Mouse (Mus musculus) layer of hippocampus, adult 2 months (tissue): ENCODE results near the gene Vps53. TPM values are rescaled to one million over a fixed set of nuclear protein-coding genes. Genes with fewer than 3 reads are reported as not detected.

ENCODE experiments used
- DNase-seq, 2 experiments: peaks; one replicate each; pipeline ENCODE4 v3.0.0; 2022; ENCODE audit warnings: low spot score in 2 of 2
- H3K27ac ChIP-seq: fragments of 200-600 bp; 2 replicates; pipeline ENCODE4 v1.8.1; 2022
- H3K4me3 ChIP-seq: fragments of 200-600 bp; 2 replicates; pipeline ENCODE4 v1.8.1; 2022; ENCODE audit warnings: mild to moderate bottlenecking
- CTCF ChIP-seq: fragments of 200-600 bp; conservative IDR thresholded peaks from 2 replicates; pipeline ENCODE4 v1.8.1; 2022; ENCODE audit warnings: antibody characterized with exemption, mild to moderate bottlenecking, moderate library complexity
- total RNA-seq, 2 experiments: library from RNA; stranded (reverse); gene quantifications; 2 replicates each; pipeline ENCODE4 v1.2.3; 2021

Vps53 gene
- total RNA-seq, 2 experiments from 2014 or later: 97.1 to 103 TPM

DNA sequence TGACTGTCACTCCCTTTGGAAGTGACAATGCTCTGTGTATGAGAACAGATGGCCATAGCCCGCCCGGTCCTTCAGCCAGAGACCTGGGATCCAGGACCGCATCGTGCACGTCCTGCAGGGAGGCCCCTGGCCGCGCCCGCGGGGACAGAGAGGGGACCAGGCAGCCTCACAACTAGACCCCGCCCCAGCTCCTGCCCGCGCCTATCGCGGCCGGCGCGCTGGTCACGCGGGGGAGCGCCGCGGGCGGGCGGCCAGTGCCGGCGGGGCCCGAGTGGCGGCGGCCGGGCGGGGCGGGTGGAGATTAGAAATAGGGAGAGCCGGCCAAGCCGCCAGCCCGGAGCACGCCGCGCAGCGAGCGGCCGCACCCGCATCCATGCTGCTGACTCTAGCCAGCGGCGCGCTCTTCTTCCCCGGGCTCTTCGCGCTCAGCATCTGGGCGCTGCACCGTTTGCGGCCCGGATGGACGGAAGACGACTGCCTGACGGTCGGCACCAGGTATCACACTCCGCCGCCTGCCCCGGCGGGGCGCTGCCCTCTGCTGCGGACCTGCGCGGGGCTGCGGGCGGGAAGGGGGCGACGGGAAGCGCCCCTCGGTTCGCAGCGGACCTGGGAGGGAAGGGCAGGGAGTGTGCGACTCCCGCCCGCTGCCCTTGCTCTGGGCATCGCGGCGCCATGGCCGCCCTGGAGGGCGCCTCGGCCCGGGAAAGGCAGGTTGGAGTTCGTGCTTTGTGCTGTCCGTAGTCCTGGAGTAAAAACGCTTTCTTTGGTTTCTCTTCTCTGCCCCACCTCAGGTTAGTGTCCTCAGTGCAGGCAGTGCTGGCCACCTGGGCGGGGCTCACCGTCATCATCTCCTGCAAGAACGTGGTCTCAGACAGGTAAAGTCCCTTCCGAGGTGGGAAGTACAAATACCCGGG lies 22.6 kb upstream of the Vps53 start:
- Histone ChIP-seq H3K4me3 (peak overlapping the region; percentile 96), H3K27ac (peak overlapping the region; percentile 90)
- TF ChIP-seq CTCF: peak; percentile 35
- peak; percentile 85 to 88 for DNase-seq

DNA sequence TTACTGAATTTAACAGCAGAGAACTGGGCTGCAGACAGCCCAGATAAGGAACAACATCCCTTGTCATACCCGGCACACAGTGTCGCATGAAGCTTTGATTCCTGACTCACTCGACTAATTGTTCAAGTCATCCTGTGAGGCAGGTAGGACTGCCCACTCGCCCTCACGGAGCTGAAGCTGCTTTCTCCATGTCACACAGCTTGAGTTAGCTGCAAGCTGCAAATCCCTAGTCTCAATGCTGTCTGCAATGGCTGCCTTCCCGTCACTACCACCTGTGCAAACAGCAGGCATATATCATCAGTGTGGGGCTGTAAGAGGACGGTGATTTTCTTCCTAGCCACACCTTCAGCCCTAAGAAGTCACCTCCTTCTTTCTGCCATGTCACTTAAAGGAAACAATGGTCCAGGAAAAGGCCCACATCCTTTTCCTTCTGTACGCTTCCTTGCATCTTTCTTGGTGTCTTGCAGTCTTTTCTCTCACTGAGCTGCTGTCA lies 17.6 kb upstream of the Vps53 start:
- H3K27ac ChIP-seq: 0 out of 2 replicates have a peak overlapping the region, but pooled peaks have one; percentile 43
- DNase-seq: no peak
- H3K4me3 ChIP-seq: no peak overlapping the region
- TF ChIP-seq CTCF: no peak

DNA sequence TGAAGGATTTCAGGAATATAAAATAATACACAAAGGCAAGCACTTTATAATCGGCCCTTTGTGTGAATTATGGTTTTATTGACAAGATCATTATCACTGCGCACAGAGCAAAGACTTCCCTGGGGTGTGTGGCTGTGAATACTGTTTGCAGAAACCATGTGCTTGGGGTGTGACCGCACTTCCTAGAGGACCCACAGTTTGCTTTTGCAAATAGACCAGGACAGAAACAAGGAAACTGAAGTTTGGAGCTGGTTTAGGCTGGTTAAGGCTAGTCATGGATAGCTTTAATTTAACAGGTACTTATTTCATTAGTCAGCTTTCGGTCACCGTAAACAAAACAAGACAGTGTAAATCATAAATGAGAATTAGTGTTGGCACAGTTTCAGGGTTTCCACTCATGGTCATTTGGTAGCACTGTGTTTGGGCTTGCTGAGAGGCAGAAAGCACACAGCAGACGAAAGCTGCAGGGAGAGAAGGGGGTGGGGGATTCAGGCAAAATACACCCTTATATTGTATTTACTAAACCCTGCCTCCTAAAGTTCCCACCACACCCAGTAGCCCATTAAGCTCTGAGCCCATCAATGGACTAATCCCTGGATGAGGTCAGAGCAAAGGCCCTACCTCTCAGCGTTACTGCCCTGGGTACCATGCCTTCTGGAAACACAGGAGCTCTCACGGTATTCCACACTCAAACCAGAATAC lies 17.0 kb upstream of the Vps53 start:
- TF ChIP-seq CTCF: no peak
- no peak for DNase-seq
- 0 out of 2 replicates have a peak overlapping the region, but pooled peaks have one; percentile 43 for H3K27ac ChIP-seq
- H3K4me3 ChIP-seq: no peak overlapping the region

DNA sequence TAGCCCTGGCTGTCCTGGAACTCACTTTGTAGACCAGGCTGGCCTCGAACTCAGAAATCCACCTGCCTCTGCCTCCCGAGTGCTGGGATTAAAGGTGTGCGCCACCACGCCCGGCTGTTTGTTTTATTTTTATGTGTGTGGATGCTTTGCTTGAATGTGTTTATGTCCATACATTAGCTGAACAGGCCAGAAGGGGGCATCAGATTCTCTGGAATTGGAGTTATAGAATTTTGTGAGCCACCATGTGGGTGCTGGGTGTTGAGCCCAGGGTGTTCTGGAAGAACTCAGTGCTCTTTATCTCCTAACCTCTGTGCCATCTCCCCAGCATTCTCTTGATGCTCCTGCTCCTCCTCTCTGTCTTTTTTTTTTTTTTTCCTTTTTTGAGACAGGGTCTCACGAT lies 7.5 kb upstream of the Vps53 start:
- no peak for DNase-seq
- TF ChIP-seq CTCF: peak; percentile 31
- H3K27ac ChIP-seq: no peak overlapping the region
- no peak overlapping the region for H3K4me3 ChIP-seq

DNA sequence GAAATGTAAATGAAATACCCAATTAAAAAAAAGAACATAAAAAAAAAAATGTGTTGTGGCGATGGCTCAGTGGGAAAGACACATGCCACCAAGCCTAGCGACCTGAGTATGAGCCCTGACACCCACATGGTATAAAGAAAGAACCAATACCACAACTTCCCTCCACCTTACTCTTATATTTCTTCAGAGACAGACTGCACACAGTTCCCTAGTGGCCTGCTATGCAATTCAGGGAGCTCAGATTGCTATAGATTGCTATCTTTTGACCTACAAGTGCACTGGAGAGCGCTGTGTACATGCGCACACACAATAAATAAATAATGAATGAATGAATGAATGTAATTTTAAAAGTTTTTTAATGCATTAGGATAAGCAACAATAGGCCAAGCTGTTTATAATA lies 4.3 kb upstream of the Vps53 start:
- DNase-seq: no peak
- H3K27ac ChIP-seq: no peak overlapping the region
- H3K4me3 ChIP-seq: no peak overlapping the region
- TF ChIP-seq CTCF: no peak

DNA sequence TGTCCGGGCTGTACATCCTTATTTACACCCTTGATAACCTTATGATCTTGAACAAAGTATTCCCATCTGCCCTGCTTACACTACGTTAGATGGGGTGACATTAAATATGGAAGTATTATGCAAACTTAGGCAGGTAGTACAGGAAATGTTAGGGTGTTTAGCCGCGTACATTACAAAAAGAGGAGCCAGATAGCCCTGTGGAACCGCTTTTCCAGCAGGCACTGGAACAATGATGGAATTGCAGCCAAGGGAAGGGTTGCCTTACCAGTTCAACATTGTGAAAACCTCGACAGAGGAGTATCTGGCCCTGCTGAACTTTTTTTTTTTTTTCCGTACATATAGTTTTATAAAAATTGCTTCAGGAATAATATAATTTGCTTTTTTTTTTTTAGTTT lies 696 bp upstream of the Vps53 start:
- DNase-seq: no peak
- Histone ChIP-seq H3K27ac (peak overlapping the region; percentile 96), H3K4me3 (peak overlapping the region; percentile 88)
- no peak for TF ChIP-seq CTCF

DNA sequence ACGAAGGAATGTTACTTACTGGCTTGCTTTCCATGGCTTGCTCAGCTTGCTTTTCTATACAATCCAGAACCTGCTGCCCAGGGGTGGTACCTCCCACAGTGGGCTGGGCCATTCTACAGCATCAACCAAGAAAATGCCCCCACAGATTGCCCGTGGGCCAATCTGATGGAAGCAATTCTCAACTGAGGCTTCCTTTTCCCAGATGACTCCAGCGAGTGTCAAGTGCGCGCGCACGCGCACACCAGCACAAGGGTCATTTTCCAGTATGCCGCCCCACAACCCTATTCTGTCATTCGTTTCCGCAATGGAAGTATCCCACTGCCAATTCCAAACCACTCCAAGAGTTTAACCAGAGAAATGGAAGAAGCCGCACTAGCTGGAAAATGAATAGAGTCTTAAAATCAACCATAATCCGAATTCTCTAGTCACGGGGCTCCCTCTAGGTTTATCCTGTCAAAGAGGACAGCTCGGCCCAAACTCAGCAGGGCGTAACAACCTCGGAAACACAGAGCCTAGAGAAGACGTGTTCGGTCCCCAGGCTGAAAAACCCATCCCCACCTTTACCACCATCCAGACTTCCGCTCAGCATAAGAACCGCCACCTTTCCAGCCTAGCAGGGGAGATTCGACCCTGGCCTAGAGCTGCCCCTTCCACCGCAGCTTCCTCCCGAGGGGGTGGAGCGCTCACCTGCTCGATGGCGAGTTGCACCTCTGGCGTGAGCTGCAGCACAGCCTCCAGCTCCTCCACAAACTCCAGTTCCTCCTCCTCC lies 537 bp downstream of the Vps53 start:
- DNase-seq: peak; percentile 43 to 60
- peak overlapping the region; percentile 88 for H3K4me3 ChIP-seq
- peak overlapping the region; percentile 96 for H3K27ac ChIP-seq
- TF ChIP-seq CTCF: no peak

DNA sequence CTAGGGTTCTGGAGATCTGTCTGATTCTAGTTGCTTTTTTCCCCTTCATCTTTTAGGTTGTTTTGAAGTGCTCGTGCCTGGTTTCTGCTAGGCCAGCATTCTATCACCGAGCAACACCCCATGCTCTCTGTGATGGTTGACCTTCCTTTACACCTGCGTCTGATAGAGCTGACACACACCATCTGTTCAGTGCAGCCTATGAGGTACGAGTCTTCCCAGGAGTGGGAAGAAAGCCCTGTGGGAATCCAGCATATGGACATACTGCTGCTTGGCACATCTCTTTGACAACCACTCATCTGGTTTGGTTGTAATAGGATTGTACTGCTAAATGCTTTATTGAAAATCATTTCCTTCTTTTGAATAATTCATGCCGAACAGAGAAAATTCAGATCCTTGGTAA lies 9.2 kb downstream of the Vps53 start:
- Histone ChIP-seq H3K4me3 (no peak overlapping the region), H3K27ac (0 out of 2 replicates have a peak overlapping the region, but pooled peaks have one; percentile 37)
- no peak for TF ChIP-seq CTCF
- DNase-seq: no peak

DNA sequence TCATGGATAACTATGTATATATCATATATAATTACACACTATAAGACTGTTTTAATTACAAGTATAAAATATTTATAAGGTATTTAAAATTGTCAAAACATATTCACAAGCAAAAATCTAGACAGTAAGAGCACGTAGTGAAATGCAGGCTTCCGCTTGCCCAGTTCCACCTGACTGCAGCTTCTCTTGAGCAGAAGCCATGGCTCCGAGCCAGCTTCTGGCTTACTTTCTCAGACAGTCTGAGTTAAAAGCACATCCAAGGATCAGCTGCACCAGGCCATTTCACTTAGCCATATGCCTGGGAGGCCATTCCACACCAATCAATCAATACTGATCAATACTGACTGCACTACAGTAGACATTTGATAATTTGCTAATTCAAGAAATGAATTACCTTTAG lies 10.5 kb downstream of the Vps53 start:
- Histone ChIP-seq H3K4me3 (no peak overlapping the region), H3K27ac (peak overlapping the region; percentile 1; the same call in 1 of the 2 replicates)
- no peak for TF ChIP-seq CTCF
- DNase-seq: no peak

DNA sequence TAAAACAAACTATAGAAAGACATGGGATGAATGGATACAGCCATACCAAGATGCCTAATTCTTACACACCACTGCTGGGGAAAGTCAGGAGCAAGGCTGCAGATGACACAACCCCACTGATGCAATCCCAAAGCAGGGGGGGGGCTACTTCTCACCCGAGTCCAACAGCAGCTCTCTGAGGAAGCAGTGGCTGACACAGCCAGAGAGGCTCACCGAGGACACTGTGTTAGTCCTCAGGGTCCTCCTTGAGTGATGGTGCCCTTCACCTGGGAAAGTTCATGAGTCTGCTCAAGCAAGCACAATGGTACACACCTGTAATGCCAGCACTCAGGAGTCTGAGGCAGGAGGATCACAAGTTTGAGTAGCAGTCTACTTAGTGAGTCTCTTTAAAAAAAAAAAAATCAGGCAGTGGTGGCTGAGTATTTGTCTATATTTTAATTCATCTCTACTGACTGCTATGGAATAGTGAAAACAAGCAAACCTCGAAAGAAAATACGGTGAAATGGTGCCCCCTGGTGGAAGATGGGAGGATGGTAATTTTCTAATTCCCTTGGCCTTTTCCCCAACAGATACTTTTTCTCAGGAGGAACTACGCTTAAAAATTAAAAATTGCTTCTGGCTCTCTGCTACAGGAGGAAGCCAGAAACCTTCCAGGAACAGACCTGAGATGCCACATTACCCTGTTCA lies 12.2 kb downstream of the Vps53 start:
- peak overlapping the region; percentile 53 for H3K27ac ChIP-seq
- no peak overlapping the region for H3K4me3 ChIP-seq
- peak; percentile 88 for TF ChIP-seq CTCF
- peak; percentile 74 to 85 for DNase-seq

DNA sequence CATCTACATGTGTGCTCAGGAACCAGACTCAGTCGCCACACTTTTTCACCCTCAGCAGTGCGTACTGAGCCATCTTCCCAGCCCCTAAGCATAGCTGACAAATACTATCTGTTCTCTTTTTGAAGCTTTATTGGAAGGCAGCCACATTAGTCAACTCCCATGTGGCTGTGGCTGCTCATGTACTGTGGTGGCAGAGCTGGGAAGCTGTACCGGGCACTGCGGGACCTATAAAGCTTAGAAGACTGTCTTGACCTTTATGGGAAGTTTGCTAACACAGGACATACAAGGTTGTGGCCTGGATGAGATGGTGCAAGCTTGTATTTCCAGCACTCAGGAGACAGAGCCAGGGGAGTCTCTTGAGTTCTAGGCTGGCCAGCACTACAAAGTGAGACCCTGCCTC lies 12.8 kb downstream of the Vps53 start:
- no peak for TF ChIP-seq CTCF
- DNase-seq: peak; percentile 26 to 35
- Histone ChIP-seq H3K27ac (peak overlapping the region; percentile 53), H3K4me3 (no peak overlapping the region)

DNA sequence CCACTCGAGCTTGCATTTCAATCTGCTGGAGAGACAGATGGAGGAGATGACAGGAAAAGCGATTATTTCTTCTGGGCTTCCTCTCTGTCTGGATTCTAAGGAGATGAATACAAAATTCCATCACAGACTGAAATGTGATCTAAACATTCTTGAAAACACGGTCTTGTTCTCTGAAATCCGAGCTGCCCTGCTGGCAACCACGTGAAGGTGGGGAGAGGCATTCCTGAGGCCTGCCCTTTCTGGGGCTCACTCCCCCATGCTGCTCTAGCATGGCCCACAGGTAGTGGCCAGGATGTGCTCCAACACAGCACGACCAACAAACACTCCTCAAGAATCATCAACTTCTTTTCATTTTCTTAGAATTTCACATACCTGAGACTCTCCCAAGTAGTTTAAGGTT lies 19.2 kb downstream of the Vps53 start:
- H3K4me3 ChIP-seq: no peak overlapping the region
- peak overlapping the region; percentile 65 for H3K27ac ChIP-seq
- TF ChIP-seq CTCF: no peak
- DNase-seq: peak in 1 of 2 experiments; percentile 32
